Mouse (Mus musculus): ENCODE data around the gene Fcnb. TPM values are rescaled to one million over a fixed set of nuclear protein-coding genes. Genes with fewer than 3 reads are reported as not detected.

The Fcnb gene
- polyA plus RNA-seq, 1 experiment from 2014 or later, result not detected

- H3K27ac ChIP-seq (ENCODE audit: low read depth, low read length), result no peak overlapping the region
- no peak overlapping the region for H3K9ac ChIP-seq (ENCODE audit: low read depth, low read length)
- H3K36me3 ChIP-seq (ENCODE audit: control insufficient read depth, insufficient read depth, low read length), result no peaks in the 10 kb centered on the region
- H3K4me1 ChIP-seq (ENCODE audit: control insufficient read depth, insufficient read depth, low read depth, low read length), result no peaks in the 10 kb centered on the region; the same call in 1 of the 2 replicates
- no peak overlapping the region for H3K4me3 ChIP-seq (ENCODE audit: low read length)
- ATAC-seq, result no peak
- WGBS, result 80% methylated on average over 7 of the region's 7 CpGs
- no peaks in the 10 kb centered on the region for H3K27me3 ChIP-seq (replicated peaks; ENCODE audit: control insufficient read depth, insufficient read depth, low read length)
- no peaks in the 10 kb centered on the region for H3K9me3 ChIP-seq (ENCODE audit: control insufficient read depth, low read length)
- no peak overlapping the region for H3K4me2 ChIP-seq (ENCODE audit: low read length)
Observed at GRCm38 (mm10) chr2:28064339-28065080, 20.2 kb downstream of the Fcnb start.

GRCm38 (mm10) chr2:28063711-28064338 lies 20.9 kb downstream of the Fcnb start:
- Histone ChIP-seq H3K4me3 (ENCODE audit: low read length) (no peak overlapping the region), H3K9me3 (ENCODE audit: control insufficient read depth, low read length) (no peaks in the 10 kb centered on the region), H3K27ac (ENCODE audit: low read depth, low read length) (no peak overlapping the region), H3K27me3 (replicated peaks; ENCODE audit: control insufficient read depth, insufficient read depth, low read length) (no peaks in the 10 kb centered on the region), H3K9ac (ENCODE audit: low read depth, low read length) (no peak overlapping the region), H3K4me2 (ENCODE audit: low read length) (no peak overlapping the region), H3K4me1 (ENCODE audit: control insufficient read depth, insufficient read depth, low read depth, low read length) (no peaks in the 10 kb centered on the region; the same call in 1 of the 2 replicates), H3K36me3 (ENCODE audit: control insufficient read depth, insufficient read depth, low read length) (no peaks in the 10 kb centered on the region)
- 90% methylated on average over 4 of the region's 4 CpGs for WGBS
- no peak for ATAC-seq

- Histone ChIP-seq H3K27ac (ENCODE audit: low read depth, low read length) (no peak overlapping the region), H3K4me3 (ENCODE audit: low read length) (no peak overlapping the region), H3K36me3 (ENCODE audit: control insufficient read depth, insufficient read depth, low read length) (no peaks in the 10 kb centered on the region), H3K9ac (ENCODE audit: low read depth, low read length) (no peak overlapping the region), H3K4me2 (ENCODE audit: low read length) (no peak overlapping the region), H3K4me1 (ENCODE audit: control insufficient read depth, insufficient read depth, low read depth, low read length) (no peaks in the 10 kb centered on the region), H3K27me3 (replicated peaks; ENCODE audit: control insufficient read depth, insufficient read depth, low read length) (no peaks in the 10 kb centered on the region), H3K9me3 (ENCODE audit: control insufficient read depth, low read length) (no peaks in the 10 kb centered on the region)
- WGBS, result 100% methylated on average over 1 of the region's 1 CpGs
- ATAC-seq, result no peak
Observed at GRCm38 (mm10) chr2:28059922-28060321, 24.8 kb downstream of the Fcnb start.

- no peaks in the 10 kb centered on the region for H3K4me1 ChIP-seq (ENCODE audit: control insufficient read depth, insufficient read depth, low read depth, low read length)
- no peak for ATAC-seq
- 0 out of 2 replicates have a peak, but pooled peaks cover 4% of the 10 kb centered on the region for H3K9me3 ChIP-seq (ENCODE audit: control insufficient read depth, low read length)
- H3K27me3 ChIP-seq (replicated peaks; ENCODE audit: control insufficient read depth, insufficient read depth, low read length), result no peaks in the 10 kb centered on the region
- H3K36me3 ChIP-seq (ENCODE audit: control insufficient read depth, insufficient read depth, low read length), result no peaks in the 10 kb centered on the region
- 85% methylated on average over 7 of the region's 7 CpGs for WGBS
- no peak overlapping the region for H3K4me2 ChIP-seq (ENCODE audit: low read length)
- H3K4me3 ChIP-seq (ENCODE audit: low read length), result no peak overlapping the region
- no peak overlapping the region for H3K9ac ChIP-seq (ENCODE audit: low read depth, low read length)
- no peak overlapping the region for H3K27ac ChIP-seq (ENCODE audit: low read depth, low read length)
Observed at GRCm38 (mm10) chr2:28047092-28047491, 37.6 kb downstream of the Fcnb start.

- Histone ChIP-seq H3K27me3 (replicated peaks; ENCODE audit: control insufficient read depth, insufficient read depth, low read length) (no peaks in the 10 kb centered on the region), H3K27ac (ENCODE audit: low read depth, low read length) (no peak overlapping the region), H3K36me3 (ENCODE audit: control insufficient read depth, insufficient read depth, low read length) (no peaks in the 10 kb centered on the region), H3K4me1 (ENCODE audit: control insufficient read depth, insufficient read depth, low read depth, low read length) (no peaks in the 10 kb centered on the region), H3K4me2 (ENCODE audit: low read length) (no peak overlapping the region), H3K9ac (ENCODE audit: low read depth, low read length) (no peak overlapping the region), H3K4me3 (ENCODE audit: low read length) (no peak overlapping the region), H3K9me3 (ENCODE audit: control insufficient read depth, low read length) (0 out of 2 replicates have a peak, but pooled peaks cover 4% of the 10 kb centered on the region)
- no peak for ATAC-seq
- 68% methylated on average over 6 of the region's 6 CpGs for WGBS
Observed at GRCm38 (mm10) chr2:28046311-28046710, 38.4 kb downstream of the Fcnb start.

- Histone ChIP-seq H3K36me3 (ENCODE audit: control insufficient read depth, insufficient read depth, low read length) (no peaks in the 10 kb centered on the region), H3K27ac (ENCODE audit: low read depth, low read length) (no peak overlapping the region), H3K4me1 (ENCODE audit: control insufficient read depth, insufficient read depth, low read depth, low read length) (no peaks in the 10 kb centered on the region), H3K4me3 (ENCODE audit: low read length) (no peak overlapping the region), H3K27me3 (replicated peaks; ENCODE audit: control insufficient read depth, insufficient read depth, low read length) (no peaks in the 10 kb centered on the region), H3K4me2 (ENCODE audit: low read length) (no peak overlapping the region), H3K9ac (ENCODE audit: low read depth, low read length) (no peak overlapping the region), H3K9me3 (ENCODE audit: control insufficient read depth, low read length) (0 out of 2 replicates have a peak, but pooled peaks cover 4% of the 10 kb centered on the region)
- ATAC-seq, result no peak
- 88% methylated on average over 9 of the region's 9 CpGs for WGBS
Observed at GRCm38 (mm10) chr2:28044920-28045598, 39.6 kb downstream of the Fcnb start.

GRCm38 (mm10) chr2:28040466-28040865 lies 44.2 kb downstream of the Fcnb start:
- no peak overlapping the region for H3K4me3 ChIP-seq (ENCODE audit: low read length)
- no peak overlapping the region for H3K4me2 ChIP-seq (ENCODE audit: low read length)
- H3K9me3 ChIP-seq (ENCODE audit: control insufficient read depth, low read length), result 0 out of 2 replicates have a peak, but pooled peaks cover 4% of the 10 kb centered on the region
- H3K4me1 ChIP-seq (ENCODE audit: control insufficient read depth, insufficient read depth, low read depth, low read length), result peaks cover 3% of the 10 kb centered on the region
- H3K9ac ChIP-seq (ENCODE audit: low read depth, low read length), result no peak overlapping the region
- WGBS, result 100% methylated on average over 1 of the region's 1 CpGs
- H3K27ac ChIP-seq (ENCODE audit: low read depth, low read length), result no peak overlapping the region
- ATAC-seq, result no peak
- H3K27me3 ChIP-seq (replicated peaks; ENCODE audit: control insufficient read depth, insufficient read depth, low read length), result no peaks in the 10 kb centered on the region
- no peaks in the 10 kb centered on the region for H3K36me3 ChIP-seq (ENCODE audit: control insufficient read depth, insufficient read depth, low read length)

GRCm38 (mm10) chr2:28039647-28040325 lies 44.9 kb downstream of the Fcnb start:
- Histone ChIP-seq H3K27me3 (replicated peaks; ENCODE audit: control insufficient read depth, insufficient read depth, low read length) (no peaks in the 10 kb centered on the region), H3K27ac (ENCODE audit: low read depth, low read length) (no peak overlapping the region), H3K4me1 (ENCODE audit: control insufficient read depth, insufficient read depth, low read depth, low read length) (peaks cover 3% of the 10 kb centered on the region), H3K4me3 (ENCODE audit: low read length) (no peak overlapping the region), H3K9ac (ENCODE audit: low read depth, low read length) (no peak overlapping the region), H3K4me2 (ENCODE audit: low read length) (no peak overlapping the region), H3K36me3 (ENCODE audit: control insufficient read depth, insufficient read depth, low read length) (no peaks in the 10 kb centered on the region), H3K9me3 (ENCODE audit: control insufficient read depth, low read length) (0 out of 2 replicates have a peak, but pooled peaks cover 4% of the 10 kb centered on the region)
- ATAC-seq, result no peak
- 98% methylated on average over 10 of the region's 10 CpGs for WGBS

All from hindbrain, embryonic 16.5 days (tissue).